Mouse (Mus musculus) small intestine, adult 10 weeks (tissue): ENCODE measurements around the gene BC034090. TPM values are rescaled to one million over a fixed set of nuclear protein-coding genes. Genes with fewer than 3 reads are reported as not detected.

Experiments used
- polyA plus RNA-seq: library from polyadenylated mRNA; stranded (reverse); fragments of 350-450 nt; fragmentation: Illumina TruSeq; extraction: RNeasy Lipid Tissue Mini Kit (QIAGEN cat#74804); gene quantifications from one replicate; pipeline ENCODE4 v1.2.3, GENCODE M21; 2014; ENCODE audit warnings: low replicate concordance

The BC034090 gene
- polyA plus RNA-seq: 0.56 TPM

DNA sequence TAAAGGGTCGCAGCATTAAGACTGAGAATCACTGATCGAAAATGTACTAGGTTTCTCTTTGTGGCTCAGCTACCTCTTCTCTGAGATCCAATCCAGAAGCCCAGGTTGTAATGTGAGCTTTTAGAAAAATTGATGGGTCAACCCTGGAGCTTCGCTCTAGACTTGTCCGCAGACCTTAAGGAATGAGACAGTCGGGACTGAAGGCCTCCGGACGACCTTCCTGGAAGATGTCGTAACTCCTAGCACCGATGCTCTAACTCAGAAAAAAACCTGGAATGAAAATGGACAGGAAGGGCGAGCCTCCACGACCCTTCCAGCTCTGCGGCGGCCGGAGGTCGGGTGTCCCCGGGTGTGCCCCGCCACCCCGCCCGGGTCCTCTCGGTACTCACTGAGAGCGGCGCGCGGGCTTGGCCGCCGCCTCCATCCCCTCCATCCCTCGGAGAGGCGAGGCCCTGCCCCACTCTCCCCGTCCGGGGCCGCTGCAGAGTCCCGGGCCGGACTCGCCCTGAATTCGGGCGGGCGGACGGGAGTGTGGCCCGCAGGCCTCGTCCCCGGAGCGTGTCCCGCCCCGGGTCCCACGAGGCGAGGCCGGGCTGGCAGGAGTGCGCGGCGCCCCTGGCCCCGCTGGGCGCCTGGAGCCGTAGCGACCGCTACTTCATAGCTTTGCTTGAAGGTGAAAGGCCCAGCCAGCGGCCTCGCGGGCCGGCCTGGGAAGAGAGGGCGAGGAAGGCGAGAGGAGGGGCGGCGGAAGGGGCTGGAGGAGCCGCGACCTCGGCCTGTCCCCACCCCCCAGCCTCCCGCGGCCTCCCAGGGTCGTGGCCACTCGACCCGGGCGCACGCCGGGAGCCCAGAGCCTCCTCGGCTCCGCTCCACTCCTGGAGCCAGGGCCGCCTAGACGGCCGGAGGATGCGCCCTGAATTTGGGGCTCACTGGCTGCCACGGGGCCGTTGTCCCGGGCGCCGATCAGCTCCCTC, at the start of gene BC034090:
Gene BC034090, minus strand, starts transcription at position 648 of the 974 bp plus-strand sequence.

Other genes starting within 250 kb of the BC034090 start
- gene Ier5, start 144.8 kb downstream of the BC034090 start, polyA plus RNA-seq: 28.5 TPM
- gene Mr1, start 97.6 kb downstream of the BC034090 start, polyA plus RNA-seq: 8.9 TPM
- 4.4 TPM for gene Stx6, start 85.7 kb downstream of the BC034090 start, polyA plus RNA-seq
- 58.6 TPM for gene Xpr1, start 173.0 kb upstream of the BC034090 start, polyA plus RNA-seq